Mouse (Mus musculus): ENCODE measurements around the gene Osbpl10. TPM values are rescaled to one million over a fixed set of nuclear protein-coding genes. Genes with fewer than 3 reads are reported as not detected.

The Osbpl10 gene
- polyA plus RNA-seq (2011; ENCODE audit: insufficient read depth, insufficient read length, low read depth, missing spikeins) = 6.0 and 8.3 TPM in 2 replicates

DNA sequence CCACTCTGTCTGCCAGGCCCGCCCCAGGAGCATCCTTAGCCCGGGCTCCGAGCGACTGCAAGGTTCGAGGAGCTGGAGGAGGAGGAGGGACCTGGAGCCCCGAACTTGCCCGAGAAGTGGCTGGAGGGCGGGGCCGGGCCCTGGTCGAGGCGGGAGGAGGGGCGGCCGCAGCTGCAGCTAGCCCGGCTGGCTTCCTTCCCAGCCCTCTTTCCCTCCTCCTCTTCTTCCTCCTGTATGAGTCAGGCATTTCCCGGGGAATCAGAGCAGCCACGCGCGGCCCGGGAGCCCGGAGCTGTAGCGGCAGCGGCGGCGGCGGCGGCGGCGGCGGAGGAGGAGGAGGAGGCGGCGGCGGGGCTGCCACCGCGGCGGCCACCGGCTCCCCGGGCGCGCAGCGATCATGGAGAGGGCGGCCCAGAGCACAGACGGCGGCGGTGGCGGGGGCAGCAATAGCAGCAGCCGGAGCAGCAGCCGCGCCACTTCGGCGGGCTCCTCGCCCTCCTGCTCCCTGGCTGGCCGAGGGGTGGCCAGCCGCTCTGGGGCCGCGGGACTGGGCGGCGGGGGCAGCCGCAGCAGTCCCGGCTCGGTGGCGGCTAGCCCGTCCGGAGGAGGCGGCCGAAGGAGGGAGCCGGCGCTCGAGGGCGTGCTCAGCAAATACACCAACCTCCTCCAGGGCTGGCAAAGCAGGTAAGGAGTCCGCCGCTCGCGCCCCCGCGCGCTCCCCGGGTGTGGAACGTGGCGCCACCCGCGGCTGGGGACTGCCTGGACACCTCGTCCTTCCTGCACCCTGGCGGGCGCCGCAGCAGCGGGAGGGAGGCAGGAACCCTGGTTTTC lies at the start of gene Osbpl10:
TSS of gene Osbpl10 (plus strand) at position 289 of the 831 bp plus-strand sequence.
- peaks cover 5% of the 10 kb centered on the region; the same call in 1 of the 2 replicates for H3K27me3 ChIP-seq (ENCODE audit: control insufficient read depth, insufficient read depth, low read length, poor library complexity, severe bottlenecking)
- TF ChIP-seq CTCF (IDR thresholded peaks at IDR 0.05; ENCODE audit: low read depth, low read length) (no peak), EP300 (IDR thresholded peaks at IDR 0.05; ENCODE audit: insufficient read depth, low read depth, low read length) (no peak), POLR2A (IDR thresholded peaks at IDR 0.05; ENCODE audit: insufficient read depth, low read length) (no peak)
- H3K36me3 ChIP-seq (ENCODE audit: control insufficient read depth, insufficient read depth, low read length, poor library complexity, severe bottlenecking) = no peaks in the 10 kb centered on the region
- no peaks in the 10 kb centered on the region for H3K4me1 ChIP-seq (ENCODE audit: control insufficient read depth, insufficient read depth, low read length)
- peak within 1 kb of the TSS; percentile 82 for H3K4me3 ChIP-seq (ENCODE audit: low read depth, low read length)
- H3K9me3 ChIP-seq (replicated peaks; ENCODE audit: control insufficient read depth, insufficient read depth, low read length, poor library complexity, severe bottlenecking) = no peaks in the 10 kb centered on the region
- no peak within 1 kb of the TSS for H3K27ac ChIP-seq (ENCODE audit: insufficient read depth, low read length)
- H3K9ac ChIP-seq (ENCODE audit: low read depth, poor library complexity, severe bottlenecking) = peak within 1 kb of the TSS; percentile 94

DNA sequence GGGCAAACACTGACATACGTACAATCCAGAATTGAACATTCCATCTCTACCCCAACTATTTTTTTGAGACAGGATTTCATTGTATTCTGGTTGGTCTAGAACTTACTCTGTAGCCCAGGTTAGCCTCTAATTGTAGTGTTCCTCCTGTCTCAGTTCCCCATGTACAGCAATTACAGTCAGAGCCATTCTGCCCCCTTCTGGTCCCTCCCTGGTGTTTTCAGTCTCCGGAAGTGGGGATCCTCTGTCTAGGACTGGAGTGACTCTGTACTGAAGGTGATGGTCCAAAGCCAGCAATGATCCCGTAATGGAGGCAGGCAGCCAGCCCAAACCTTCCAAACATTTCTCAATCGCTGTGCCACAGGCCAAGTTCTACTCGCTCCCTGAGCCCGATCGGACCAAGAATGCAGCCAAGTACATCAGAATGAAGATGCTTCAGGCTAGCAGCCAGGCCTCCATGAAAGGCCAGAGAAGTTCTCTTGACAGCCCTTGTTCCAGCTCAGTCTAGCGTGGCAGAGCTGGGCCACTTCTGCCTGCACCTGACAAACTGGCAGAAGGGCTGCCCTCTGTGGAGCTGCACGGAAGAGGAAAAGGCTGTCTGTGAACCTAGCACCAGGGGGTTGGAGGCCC lies 47.8 kb upstream of the Osbpl10 start:
- no peak overlapping the region for H3K9ac ChIP-seq (ENCODE audit: low read depth, poor library complexity, severe bottlenecking)
- TF ChIP-seq EP300 (IDR thresholded peaks at IDR 0.05; ENCODE audit: insufficient read depth, low read depth, low read length) = no peak
- no peak for TF ChIP-seq POLR2A (IDR thresholded peaks at IDR 0.05; ENCODE audit: insufficient read depth, low read length)
- TF ChIP-seq CTCF (IDR thresholded peaks at IDR 0.05; ENCODE audit: low read depth, low read length) = peak; percentile 15
- no peaks in the 10 kb centered on the region for H3K27me3 ChIP-seq (ENCODE audit: control insufficient read depth, insufficient read depth, low read length, poor library complexity, severe bottlenecking)
- no peaks in the 10 kb centered on the region for H3K36me3 ChIP-seq (ENCODE audit: control insufficient read depth, insufficient read depth, low read length, poor library complexity, severe bottlenecking)
- H3K4me1 ChIP-seq (ENCODE audit: control insufficient read depth, insufficient read depth, low read length) = peaks cover 2% of the 10 kb centered on the region
- no peak overlapping the region for H3K27ac ChIP-seq (ENCODE audit: insufficient read depth, low read length)
- no peaks in the 10 kb centered on the region for H3K9me3 ChIP-seq (replicated peaks; ENCODE audit: control insufficient read depth, insufficient read depth, low read length, poor library complexity, severe bottlenecking)
- no peak overlapping the region for H3K4me3 ChIP-seq (ENCODE audit: low read depth, low read length)

GRCm38 (mm10) chr9:114932607-114933006 lies 45.8 kb upstream of the Osbpl10 start:
- Histone ChIP-seq H3K4me3 (ENCODE audit: low read depth, low read length) (peak overlapping the region; percentile 90), H3K4me1 (ENCODE audit: control insufficient read depth, insufficient read depth, low read length) (peaks cover 2% of the 10 kb centered on the region), H3K27me3 (ENCODE audit: control insufficient read depth, insufficient read depth, low read length, poor library complexity, severe bottlenecking) (no peaks in the 10 kb centered on the region), H3K27ac (ENCODE audit: insufficient read depth, low read length) (no peak overlapping the region), H3K9me3 (replicated peaks; ENCODE audit: control insufficient read depth, insufficient read depth, low read length, poor library complexity, severe bottlenecking) (no peaks in the 10 kb centered on the region), H3K9ac (ENCODE audit: low read depth, poor library complexity, severe bottlenecking) (peak overlapping the region; percentile 54; the same call in 1 of the 2 replicates), H3K36me3 (ENCODE audit: control insufficient read depth, insufficient read depth, low read length, poor library complexity, severe bottlenecking) (no peaks in the 10 kb centered on the region)
- TF ChIP-seq EP300 (IDR thresholded peaks at IDR 0.05; ENCODE audit: insufficient read depth, low read depth, low read length) = no peak
- TF ChIP-seq CTCF (IDR thresholded peaks at IDR 0.05; ENCODE audit: low read depth, low read length) = no peak
- no peak for TF ChIP-seq POLR2A (IDR thresholded peaks at IDR 0.05; ENCODE audit: insufficient read depth, low read length)

DNA sequence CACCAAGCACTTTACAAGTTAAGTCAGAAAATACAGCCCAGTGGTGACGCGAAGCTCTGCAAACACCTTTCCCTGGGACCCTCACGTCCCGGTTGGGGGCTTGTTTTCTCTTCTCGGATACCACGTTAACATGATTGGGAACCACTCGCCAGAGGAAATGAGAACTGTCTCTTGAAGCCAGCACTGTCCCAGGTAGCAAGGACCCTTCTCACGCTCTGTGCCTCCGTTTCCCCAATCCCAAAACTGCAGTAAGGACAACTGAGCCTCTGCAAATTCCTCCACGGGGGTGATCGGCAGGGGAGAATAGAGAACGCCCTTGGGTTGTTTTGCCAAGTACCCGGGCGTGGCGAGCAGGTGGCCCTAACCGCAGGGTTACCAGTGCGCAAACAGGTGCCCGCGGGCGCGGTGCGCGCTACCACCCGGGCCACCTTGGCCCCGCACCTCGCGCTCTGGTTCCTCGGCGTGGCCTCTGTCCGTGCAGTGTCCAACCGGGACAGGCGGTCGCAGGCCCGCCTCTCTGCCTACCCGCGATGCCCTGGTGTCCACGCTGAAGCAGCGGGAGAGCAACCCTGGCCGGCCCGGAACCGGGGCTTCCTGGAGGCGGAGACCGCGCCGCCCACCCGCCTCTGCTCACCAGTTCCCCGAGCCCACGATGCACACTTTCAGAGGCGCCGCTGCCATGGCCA lies 45.2 kb upstream of the Osbpl10 start:
- no peak overlapping the region for H3K27ac ChIP-seq (ENCODE audit: insufficient read depth, low read length)
- no peaks in the 10 kb centered on the region for H3K36me3 ChIP-seq (ENCODE audit: control insufficient read depth, insufficient read depth, low read length, poor library complexity, severe bottlenecking)
- H3K9ac ChIP-seq (ENCODE audit: low read depth, poor library complexity, severe bottlenecking) = peak overlapping the region; percentile 54
- H3K4me3 ChIP-seq (ENCODE audit: low read depth, low read length) = peak overlapping the region; percentile 90
- TF ChIP-seq CTCF (IDR thresholded peaks at IDR 0.05; ENCODE audit: low read depth, low read length) (no peak), EP300 (IDR thresholded peaks at IDR 0.05; ENCODE audit: insufficient read depth, low read depth, low read length) (no peak), POLR2A (IDR thresholded peaks at IDR 0.05; ENCODE audit: insufficient read depth, low read length) (no peak)
- H3K27me3 ChIP-seq (ENCODE audit: control insufficient read depth, insufficient read depth, low read length, poor library complexity, severe bottlenecking) = no peaks in the 10 kb centered on the region
- H3K9me3 ChIP-seq (replicated peaks; ENCODE audit: control insufficient read depth, insufficient read depth, low read length, poor library complexity, severe bottlenecking) = no peaks in the 10 kb centered on the region
- peaks cover 2% of the 10 kb centered on the region for H3K4me1 ChIP-seq (ENCODE audit: control insufficient read depth, insufficient read depth, low read length)

DNA sequence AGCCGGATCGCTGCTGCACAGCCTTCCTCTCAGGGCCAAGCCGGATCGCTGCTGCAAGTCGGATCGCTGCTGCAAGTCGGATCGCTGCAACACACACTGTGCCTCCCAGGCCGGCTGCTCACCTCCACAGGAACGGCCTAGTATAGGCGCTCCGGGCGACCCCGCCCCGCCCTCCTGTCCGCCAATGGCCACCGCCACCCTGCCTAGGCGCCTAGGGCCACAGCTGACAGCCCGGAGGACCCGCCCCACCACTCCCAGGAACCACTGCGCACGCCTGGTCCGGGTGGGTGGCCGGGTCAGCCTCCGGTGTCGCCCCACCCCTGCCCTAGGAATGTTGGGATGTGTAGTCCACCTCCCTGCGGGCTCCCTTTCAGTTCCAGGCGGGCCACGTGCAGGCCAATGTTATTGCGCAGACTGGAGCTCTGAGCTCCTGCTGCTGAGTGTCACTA lies 44.6 kb upstream of the Osbpl10 start, which contains the start of gene Gpd1l:
TSS of gene Gpd1l (minus strand) at position 265 of the 449 bp plus-strand sequence.
- Histone ChIP-seq H3K27me3 (ENCODE audit: control insufficient read depth, insufficient read depth, low read length, poor library complexity, severe bottlenecking) (no peaks in the 10 kb centered on the region), H3K27ac (ENCODE audit: insufficient read depth, low read length) (no peak within 1 kb of the TSS), H3K36me3 (ENCODE audit: control insufficient read depth, insufficient read depth, low read length, poor library complexity, severe bottlenecking) (no peaks in the 10 kb centered on the region), H3K4me1 (ENCODE audit: control insufficient read depth, insufficient read depth, low read length) (peaks cover 2% of the 10 kb centered on the region), H3K9ac (ENCODE audit: low read depth, poor library complexity, severe bottlenecking) (peak within 1 kb of the TSS; percentile 54), H3K4me3 (ENCODE audit: low read depth, low read length) (peak within 1 kb of the TSS; percentile 90), H3K9me3 (replicated peaks; ENCODE audit: control insufficient read depth, insufficient read depth, low read length, poor library complexity, severe bottlenecking) (no peaks in the 10 kb centered on the region)
- TF ChIP-seq CTCF (IDR thresholded peaks at IDR 0.05; ENCODE audit: low read depth, low read length) (no peak), POLR2A (IDR thresholded peaks at IDR 0.05; ENCODE audit: insufficient read depth, low read length) (peak; percentile 88), EP300 (IDR thresholded peaks at IDR 0.05; ENCODE audit: insufficient read depth, low read depth, low read length) (0 out of 2 replicates have a peak, but pooled peaks have one; percentile 38)

Measured in ES-Bruce4 (cell line).